Mouse (Mus musculus) small intestine, adult 2 months (tissue): ENCODE measurements around the gene Agap1.

Experiments used
- CTCF ChIP-seq: fragments of 200-500 bp; IDR thresholded peaks from 2 replicates; pipeline ENCODE4 v1.5.1; 2012; ENCODE audit warnings: low read depth, mild to moderate bottlenecking, control low read depth, inconsistent platforms, low read length, moderate library complexity, mixed read lengths; ENCODE audit not compliant: insufficient replicate concordance, insufficient read length; ENCODE audit errors: extremely low read depth
- POLR2A ChIP-seq: fragments of 200-500 bp; IDR thresholded peaks from 2 replicates; pipeline ENCODE4 v1.6.1; 2012; ENCODE audit warnings: low read depth, mild to moderate bottlenecking, control low read depth, inconsistent platforms, low read length, moderate library complexity

- TF ChIP-seq CTCF (no peak), POLR2A (no peak)
Observed at GRCm38 (mm10) chr1:89453666-89454065, 940 bp upstream of the Agap1 start.
